7 mouse cellular contexts compared by ENCODE assay signal in the genomic region with DNA sequence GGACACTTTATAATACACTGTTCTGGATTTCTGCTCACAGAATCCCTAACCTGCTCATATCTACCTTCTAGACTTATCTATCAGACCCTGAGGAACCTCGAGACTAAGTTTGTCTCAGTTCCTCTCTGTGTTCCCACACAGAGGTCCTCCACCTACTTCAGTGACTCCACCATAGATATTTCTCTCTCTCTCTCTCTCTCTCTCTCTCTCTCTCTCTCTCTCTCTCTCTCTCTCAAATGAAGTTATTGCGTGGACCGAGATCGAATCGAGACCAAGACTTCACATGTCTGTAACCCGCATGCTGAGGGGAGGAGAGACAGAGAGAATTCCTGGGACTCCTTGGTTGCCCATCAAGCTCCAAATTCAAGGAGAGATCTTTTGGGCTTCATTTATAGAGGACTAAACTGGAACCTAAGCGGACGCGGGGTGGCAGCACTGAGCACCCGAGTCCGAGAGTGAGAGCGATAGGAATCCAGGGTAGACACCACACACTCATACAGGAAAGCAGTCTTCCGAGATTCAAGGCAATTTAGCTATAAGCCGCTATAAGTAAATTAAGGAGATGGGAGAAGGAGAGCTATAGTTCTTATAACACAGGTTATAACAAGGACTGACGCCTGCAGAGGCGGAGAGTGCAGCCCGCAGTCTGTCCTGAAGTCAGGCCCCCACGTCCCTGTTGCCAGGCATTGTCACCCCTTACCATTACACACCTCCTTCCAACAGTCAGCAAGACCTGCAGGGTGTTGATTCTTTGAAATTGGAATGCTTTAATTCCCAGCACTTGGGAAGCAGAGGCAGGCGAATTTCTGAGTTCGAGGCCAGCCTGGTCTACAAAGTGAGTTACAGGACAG. TPM values are rescaled to one million over a fixed set of nuclear protein-coding genes. Genes with fewer than 3 reads are reported as not detected.
A peak's percentile ranks its signal among the peaks of the same experiment; 100 is the strongest.
DNase-seq lines count a peak whose midpoint lies in the region; ATAC-seq and TF ChIP-seq lines count a peak whose summit lies in the region.

No protein-coding gene starts in this region.

- peak overlapping the region; percentile 23 for H3K4me3 ChIP-seq in intestine, postnatal 0 days (ENCODE audit: low read depth, low read length)
- H3K4me3 ChIP-seq in midbrain, embryonic 12.5 days = peak overlapping the region; percentile 25; the same call in 1 of the 2 replicates
- H3K4me3 ChIP-seq in small intestine, adult 2 months (ENCODE audit: low read depth, low read length) = no peak overlapping the region

- intact Hi-C loops in gastrocnemius, postnatal 36 days (cut with DNase I) = loop anchor here (1.0 to 10.0 kb wide), 2 partner anchors 67 to 455 kb away; a partner anchor contains a TSS
- intact Hi-C loops in left cerebral cortex, postnatal 4 days (cut with DNase I) = loop anchor here (2.0 to 5.0 kb wide), 2 partner anchors 69 to 317 kb away; no protein-coding TSS in a partner anchor

- WGBS in intestine, postnatal 0 days = 19% methylated on average over 20 of the region's 20 CpGs
- WGBS in midbrain, embryonic 12.5 days = 19% methylated on average over 20 of the region's 20 CpGs
- WGBS in small intestine, adult 2 months = 17% methylated on average over 20 of the region's 20 CpGs

- no peak overlapping the region for H3K27ac ChIP-seq in intestine, postnatal 0 days (ENCODE audit: low read depth, low read length)
- no peak overlapping the region for H3K27ac ChIP-seq in midbrain, embryonic 12.5 days (replicated peaks)
- no peak overlapping the region for H3K27ac ChIP-seq in small intestine, adult 2 months (ENCODE audit: insufficient read depth, low read depth, low read length)

- no peaks in the 10 kb centered on the region for H3K9me3 ChIP-seq in intestine, postnatal 0 days (ENCODE audit: control insufficient read depth)
- H3K9me3 ChIP-seq in midbrain, embryonic 12.5 days = no peaks in the 10 kb centered on the region

- H3K4me2 ChIP-seq in intestine, postnatal 0 days (replicated peaks; ENCODE audit: low read depth) = peak overlapping the region; percentile 64
- H3K4me2 ChIP-seq in midbrain, embryonic 12.5 days (replicated peaks) = peak overlapping the region; percentile 47

- no peaks in the 10 kb centered on the region for H3K36me3 ChIP-seq in intestine, postnatal 0 days (ENCODE audit: control insufficient read depth, insufficient read depth)
- H3K36me3 ChIP-seq in midbrain, embryonic 12.5 days = no peaks in the 10 kb centered on the region
- H3K36me3 ChIP-seq in small intestine, adult 2 months (ENCODE audit: control insufficient read depth, insufficient read depth, low read length) = no peaks in the 10 kb centered on the region

- DNase-seq in adrenal gland, adult 2 months = peak; percentile 88
- DNase-seq in embryo, embryonic 11.5 days (ENCODE audit: low read depth, low spot score) = peak; percentile 79
- peak; percentile 82 to 83 for DNase-seq in gastrocnemius, postnatal 36 days
- peak; percentile 86 for DNase-seq in left cerebral cortex, postnatal 4 days

- H3K9ac ChIP-seq in intestine, postnatal 0 days (ENCODE audit: low read depth, low read length) = no peak overlapping the region
- H3K9ac ChIP-seq in midbrain, embryonic 12.5 days (replicated peaks) = peak overlapping the region; percentile 31; the same call in 1 of the 2 replicates

- H3K27me3 ChIP-seq in intestine, postnatal 0 days (replicated peaks; ENCODE audit: control insufficient read depth, insufficient read depth, low read length) = no peaks in the 10 kb centered on the region
- H3K27me3 ChIP-seq in midbrain, embryonic 12.5 days = no peaks in the 10 kb centered on the region
- no peaks in the 10 kb centered on the region for H3K27me3 ChIP-seq in small intestine, adult 2 months (ENCODE audit: control insufficient read depth, insufficient read depth, low read length)

- TF ChIP-seq CTCF in intestine, postnatal 0 days (IDR thresholded peaks at IDR 0.05; ENCODE audit: low read depth) = peak; percentile 92
- peak; percentile 92 for TF ChIP-seq CTCF in small intestine, adult 2 months (IDR thresholded peaks at IDR 0.05; ENCODE audit: extremely low read depth, insufficient read length, insufficient replicate concordance, low read depth, low read length)

- no peak for TF ChIP-seq POLR2A in small intestine, adult 2 months (IDR thresholded peaks at IDR 0.05; ENCODE audit: low read depth, low read length)

- no peaks in the 10 kb centered on the region for H3K4me1 ChIP-seq in intestine, postnatal 0 days (replicated peaks; ENCODE audit: control insufficient read depth, insufficient read depth, low read length)
- H3K4me1 ChIP-seq in midbrain, embryonic 12.5 days = no peaks in the 10 kb centered on the region
- H3K4me1 ChIP-seq in small intestine, adult 2 months (ENCODE audit: control insufficient read depth, insufficient read depth, insufficient read length, low read length) = peaks cover 2% of the 10 kb centered on the region; the same call in 1 of the 2 replicates

- ATAC-seq in intestine, postnatal 0 days = peak; percentile 68
- 0 out of 2 replicates have a peak, but pooled peaks have one; percentile 41 for ATAC-seq in midbrain, embryonic 12.5 days (ENCODE audit: low FRiP score, low read depth)

RNA-seq across cellular contexts. Expression of a gene that starts 9.9 kb away (rescaled TPM):
- total RNA-seq in adrenal gland, adult 2 months (2021) = 100 to 1,000 TPM; 663 to 695 TPM
- polyA plus RNA-seq in adrenal gland, adult 2 months (2012; rRNA removed) = 1,357 and 1,385 TPM in 2 replicates
- 100 to 1,000 TPM; 299 to 361 TPM for total RNA-seq in gastrocnemius, postnatal 36 days (2021)
- polyA plus RNA-seq in intestine, postnatal 0 days (2015; fragmentation: Nextera tagmentation; extraction: Ambion mirVana) = 435 and 447 TPM in 2 replicates
- total RNA-seq in left cerebral cortex, postnatal 4 days (2021) = 100 to 1,000 TPM; 486 to 572 TPM
- 503 and 506 TPM in 2 replicates for polyA plus RNA-seq in midbrain, embryonic 12.5 days (2016; fragmentation: Nextera tagmentation; extraction: Ambion mirVana)
- polyA plus RNA-seq in small intestine, adult 2 months (2012; rRNA removed) = 1,479 and 1,553 TPM in 2 replicates

RNA-seq across cellular contexts. Expression of a gene that starts 27.0 kb away (rescaled TPM):
- 10 to 100 TPM; 38.6 to 45.0 TPM for total RNA-seq in adrenal gland, adult 2 months (2021)
- polyA plus RNA-seq in adrenal gland, adult 2 months (2012; rRNA removed) = 36.5 and 38.6 TPM in 2 replicates
- total RNA-seq in gastrocnemius, postnatal 36 days (2021) = 10 to 100 TPM; 17.2 to 22.6 TPM
- 4.0 and 4.2 TPM in 2 replicates for polyA plus RNA-seq in intestine, postnatal 0 days (2015; fragmentation: Nextera tagmentation; extraction: Ambion mirVana)
- 10 to 100 TPM; 53.6 to 54.3 TPM for total RNA-seq in left cerebral cortex, postnatal 4 days (2021)
- polyA plus RNA-seq in midbrain, embryonic 12.5 days (2016; fragmentation: Nextera tagmentation; extraction: Ambion mirVana) = 5.4 and 6.2 TPM in 2 replicates
- polyA plus RNA-seq in small intestine, adult 2 months (2012; rRNA removed) = 10.0 and 18.7 TPM in 2 replicates

RNA-seq across cellular contexts. Expression of a gene that starts 35.7 kb away (rescaled TPM):
- total RNA-seq in adrenal gland, adult 2 months (2021) = 1 to 10 TPM; 8.8 to 9.0 TPM
- polyA plus RNA-seq in adrenal gland, adult 2 months (2012; rRNA removed) = 16.5 and 21.0 TPM in 2 replicates
- total RNA-seq in gastrocnemius, postnatal 36 days (2021) = 10 to 100 TPM; 48.2 to 49.7 TPM
- polyA plus RNA-seq in intestine, postnatal 0 days (2015; fragmentation: Nextera tagmentation; extraction: Ambion mirVana) = 0.38 and 0.56 TPM in 2 replicates
- total RNA-seq in left cerebral cortex, postnatal 4 days (2021) = 10 to 100 TPM in 1 of 2 experiments, 1 to 10 TPM in 1; 9.4 to 12.4 TPM
- 1.3 and 1.4 TPM in 2 replicates for polyA plus RNA-seq in midbrain, embryonic 12.5 days (2016; fragmentation: Nextera tagmentation; extraction: Ambion mirVana)
- polyA plus RNA-seq in small intestine, adult 2 months (2012; rRNA removed) = 4.9 and 12.6 TPM in 2 replicates

RNA-seq across cellular contexts. Expression of a gene that starts 36.3 kb away (rescaled TPM):
- 1 to 10 TPM; 1.8 to 6.2 TPM for total RNA-seq in adrenal gland, adult 2 months (2021)
- 10.5 and 17.5 TPM in 2 replicates for polyA plus RNA-seq in adrenal gland, adult 2 months (2012; rRNA removed)
- total RNA-seq in gastrocnemius, postnatal 36 days (2021) = under 1 TPM; 0.61 to 0.91 TPM
- 5.0 and 5.3 TPM in 2 replicates for polyA plus RNA-seq in intestine, postnatal 0 days (2015; fragmentation: Nextera tagmentation; extraction: Ambion mirVana)
- 1 to 10 TPM in 1 of 2 experiments, under 1 TPM in 1; 0.89 to 2.4 TPM for total RNA-seq in left cerebral cortex, postnatal 4 days (2021)
- polyA plus RNA-seq in midbrain, embryonic 12.5 days (2016; fragmentation: Nextera tagmentation; extraction: Ambion mirVana) = 7.6 and 8.3 TPM in 2 replicates
- polyA plus RNA-seq in small intestine, adult 2 months (2012; rRNA removed) = 3.3 and 3.9 TPM in 2 replicates
